Mouse (Mus musculus) G1E (cell line): ENCODE measurements around the gene 2310030G06Rik. TPM values are rescaled to one million over a fixed set of nuclear protein-coding genes. Genes with fewer than 3 reads are reported as not detected.

Experiments
- ATAC-seq: 2 replicates; pipeline ENCODE4 v1.8.0; 2016; ENCODE audit warnings: mild to moderate bottlenecking; ENCODE audit not compliant: insufficient number of reproducible peaks, poor library complexity, low FRiP score, severe bottlenecking; ENCODE audit errors: extremely low read depth
- DNase-seq: peaks from one replicate; pipeline ENCODE4 v3.0.0; 2012; ENCODE audit warnings: low spot score
- H3K27me3 ChIP-seq: 2 replicates; pipeline ENCODE4 v1.6.1; 2012; ENCODE audit warnings: mild to moderate bottlenecking, low read length, inconsistent platforms; ENCODE audit not compliant: insufficient read depth
- H3K36me3 ChIP-seq: replicated peaks from 2 replicates; pipeline ENCODE3; 2012; ENCODE audit warnings: mild to moderate bottlenecking, inconsistent platforms
- H3K4me1 ChIP-seq: 2 replicates; pipeline ENCODE4 v1.6.1; 2012; ENCODE audit warnings: low read depth, low read length, inconsistent platforms, mixed read lengths; ENCODE audit not compliant: insufficient read depth
- H3K4me3 ChIP-seq: 2 replicates; pipeline ENCODE4 v1.5.1; 2012; ENCODE audit warnings: low read depth, mild to moderate bottlenecking, inconsistent platforms, low read length, moderate library complexity, mixed read lengths
- H3K9me3 ChIP-seq: replicated peaks from 2 replicates; pipeline ENCODE4 v1.6.1; 2012; ENCODE audit warnings: inconsistent platforms
- CTCF ChIP-seq: IDR thresholded peaks from 2 replicates; pipeline ENCODE4 v1.5.1; 2012; ENCODE audit warnings: low read depth, low read length, inconsistent platforms, mixed read lengths
- GATA1 ChIP-seq: IDR thresholded peaks from 2 replicates; pipeline ENCODE4 v1.6.1; 2012; ENCODE audit warnings: borderline replicate concordance, low read length, inconsistent platforms, mixed read lengths
- GATA2 ChIP-seq: IDR thresholded peaks from 2 replicates; pipeline ENCODE4 v1.6.1; 2012; ENCODE audit warnings: low read depth, low read length, inconsistent platforms, borderline replicate concordance
- POLR2AphosphoS5 ChIP-seq: IDR thresholded peaks from 2 replicates; pipeline ENCODE4 v1.6.1; 2012; ENCODE audit warnings: low read depth, low read length, inconsistent platforms; ENCODE audit not compliant: insufficient replicate concordance
- TAL1 ChIP-seq: conservative IDR thresholded peaks from 2 replicates; pipeline ENCODE4 v1.6.1; 2012; ENCODE audit warnings: low read depth, low read length, inconsistent platforms, mixed read lengths
- polyA plus RNA-seq: library from polyadenylated mRNA; stranded (reverse); fragments of >175 nt; gene quantifications from 2 replicates; pipeline ENCODE4 v1.2.3, GENCODE M21; 2012
- total RNA-seq, 2 experiments: library from RNA; stranded (forward) in 1 of 2; stranded (reverse) in 1 of 2; fragments of 200-1000 nt in 1 of 2; fragments of >200 nt in 1 of 2; fragmentation: Nextera tagmentation in 1 of 2; gene quantifications; 2 replicates each; pipeline ENCODE4 v1.2.3; 2014 to 2017

2310030G06Rik gene
- total and polyA plus RNA-seq, 3 experiments: 1.1 TPM; not detected in 2

- Histone ChIP-seq H3K36me3 (peaks cover 47% of the 10 kb centered on the region), H3K9me3 (no peaks in the 10 kb centered on the region), H3K4me3 (peak overlapping the region; percentile 87; the same call in 1 of the 2 replicates), H3K27me3 (no peaks in the 10 kb centered on the region), H3K4me1 (peaks cover 51% of the 10 kb centered on the region)
- DNase-seq: peak; percentile 48
- TF ChIP-seq CTCF: no peak
- TF ChIP-seq TAL1: peak; percentile 27; the same call in 1 of the 2 replicates
- ATAC-seq: peak; percentile 41; the same call in 1 of the 2 replicates
Observed at GRCm38 (mm10) chr9:50774026-50774462, 27.7 kb upstream of the 2310030G06Rik start.

- H3K4me1 ChIP-seq: peaks cover 51% of the 10 kb centered on the region
- no peak for ATAC-seq
Observed at GRCm38 (mm10) chr9:50770011-50770410, 23.7 kb upstream of the 2310030G06Rik start.

GRCm38 (mm10) chr9:50768107-50769002 is 22.0 kb upstream of the 2310030G06Rik start, which contains the start of gene Fdxacb1:
Fdxacb1 (plus strand) TSS chr9:50768236.
- Histone ChIP-seq H3K36me3 (peaks cover 41% of the 10 kb centered on the region), H3K27me3 (no peaks in the 10 kb centered on the region), H3K4me1 (peaks cover 36% of the 10 kb centered on the region), H3K4me3 (peak within 1 kb of the TSS; percentile 74), H3K9me3 (no peaks in the 10 kb centered on the region)
- ATAC-seq: peak; percentile 89
- TF ChIP-seq POLR2AphosphoS5: 0 out of 2 replicates have a peak, but pooled peaks have one; percentile 2
- TF ChIP-seq CTCF: peak; percentile 45; the same call in 1 of the 2 replicates
- no peak for TF ChIP-seq GATA2
- DNase-seq: peak; percentile 65

More at GRCm38 (mm10) chr9:50770011-50770410, 23.7 kb upstream of the 2310030G06Rik start:
- no peak for TF ChIP-seq GATA1
- no peak for TF ChIP-seq TAL1
- no peak for TF ChIP-seq GATA2
- TF ChIP-seq CTCF: no peak
- TF ChIP-seq POLR2AphosphoS5: no peak
- H3K4me3 ChIP-seq: no peak overlapping the region
- no peaks in the 10 kb centered on the region for H3K27me3 ChIP-seq
- H3K9me3 ChIP-seq: no peaks in the 10 kb centered on the region
- DNase-seq: no peak
- H3K36me3 ChIP-seq: peaks cover 32% of the 10 kb centered on the region

GRCm38 (mm10) chr9:50767531-50768106 is 21.3 kb upstream of the 2310030G06Rik start:
- no peaks in the 10 kb centered on the region for H3K9me3 ChIP-seq
- peaks cover 42% of the 10 kb centered on the region for H3K36me3 ChIP-seq
- DNase-seq: no peak
- TF ChIP-seq CTCF (no peak), TAL1 (no peak), POLR2AphosphoS5 (0 out of 2 replicates have a peak, but pooled peaks have one; percentile 26)
- peak overlapping the region; percentile 74 for H3K4me3 ChIP-seq
- no peak for ATAC-seq
- H3K27me3 ChIP-seq: no peaks in the 10 kb centered on the region
- H3K4me1 ChIP-seq: peaks cover 35% of the 10 kb centered on the region

GRCm38 (mm10) chr9:50763331-50763730 is 17.0 kb upstream of the 2310030G06Rik start:
- Histone ChIP-seq H3K9me3 (no peaks in the 10 kb centered on the region), H3K36me3 (peaks cover 14% of the 10 kb centered on the region), H3K4me1 (peaks cover 9% of the 10 kb centered on the region), H3K4me3 (no peak overlapping the region), H3K27me3 (no peaks in the 10 kb centered on the region; the same call in 1 of the 2 replicates)
- DNase-seq (no peak), ATAC-seq (no peak)
- TF ChIP-seq CTCF (no peak), GATA2 (no peak), GATA1 (no peak), POLR2AphosphoS5 (no peak), TAL1 (no peak)

GRCm38 (mm10) chr9:50761520-50762243 is 15.3 kb upstream of the 2310030G06Rik start:
- no peak for ATAC-seq
- H3K27me3 ChIP-seq: no peaks in the 10 kb centered on the region; the same call in 1 of the 2 replicates
- no peaks in the 10 kb centered on the region for H3K9me3 ChIP-seq
- no peak overlapping the region for H3K4me3 ChIP-seq
- H3K36me3 ChIP-seq: peaks cover 14% of the 10 kb centered on the region
- H3K4me1 ChIP-seq: peaks cover 2% of the 10 kb centered on the region; the same call in 1 of the 2 replicates
- TF ChIP-seq TAL1: no peak
- no peak for TF ChIP-seq GATA2
- TF ChIP-seq POLR2AphosphoS5: no peak
- TF ChIP-seq GATA1: no peak
- TF ChIP-seq CTCF: no peak
- DNase-seq: no peak
